Mouse (Mus musculus) myocyte (in vitro differentiated cells): ENCODE results near the gene Hdgfl2. TPM values are rescaled to one million over a fixed set of nuclear protein-coding genes. Genes with fewer than 3 reads are reported as not detected.

Experiments
- H3K27me3 ChIP-seq: one replicate; pipeline ENCODE4 v1.6.1; 2011; ENCODE audit not compliant: control insufficient read depth, insufficient read depth, insufficient read length
- H3K36me3 ChIP-seq: one replicate; pipeline ENCODE4 v1.6.1; 2011; ENCODE audit not compliant: control insufficient read depth, insufficient read depth
- H3K4me2 ChIP-seq: one replicate; pipeline ENCODE4 v1.6.1; 2011; ENCODE audit warnings: low read depth, control low read depth
- H3K4me3 ChIP-seq: one replicate; pipeline ENCODE4 v1.5.1; 2011; ENCODE audit warnings: mild to moderate bottlenecking, control low read depth, moderate library complexity
- H3K79me2 ChIP-seq: one replicate; pipeline ENCODE4 v1.6.1; 2011; ENCODE audit not compliant: control insufficient read depth, insufficient read depth
- H3ac ChIP-seq: one replicate; pipeline ENCODE4 v1.6.1; 2011; ENCODE audit not compliant: control insufficient read depth, insufficient read length
- CEBPB ChIP-seq: IDR thresholded peaks from 2 replicates; pipeline ENCODE4 v1.6.1; 2011; ENCODE audit warnings: mild to moderate bottlenecking, moderate library complexity; ENCODE audit not compliant: poor library complexity, insufficient read depth, severe bottlenecking
- E2F4 ChIP-seq: IDR thresholded peaks from one replicate; pipeline ENCODE4 v1.6.1; 2011; ENCODE audit warnings: mild to moderate bottlenecking, control low read depth, moderate library complexity; ENCODE audit not compliant: insufficient read depth
- MAX ChIP-seq: IDR thresholded peaks from one replicate; pipeline ENCODE4 v1.6.1; 2011; ENCODE audit warnings: low read depth, mild to moderate bottlenecking, control low read depth
- MYOD1 ChIP-seq, 3 experiments: IDR thresholded peaks; one replicate each; pipeline ENCODE4 v1.6.1; 2011; ENCODE audit warnings: control low read depth in 2 of 3, low read depth in 2 of 3, mild to moderate bottlenecking in 2 of 3, moderate library complexity in 1 of 3; ENCODE audit not compliant: insufficient read length in 2 of 3, control insufficient read depth in 1 of 3
- MYOG ChIP-seq, 3 experiments: IDR thresholded peaks; one replicate each; pipeline ENCODE4 v1.6.1; 2011; ENCODE audit warnings: control low read depth in 2 of 3, low read depth in 2 of 3, mild to moderate bottlenecking in 2 of 3; ENCODE audit not compliant: insufficient read length in 2 of 3, control insufficient read depth in 1 of 3, insufficient read depth in 1 of 3
- POLR2A ChIP-seq: IDR thresholded peaks from one replicate; pipeline ENCODE4 v1.6.1; 2011; ENCODE audit warnings: low read depth, mild to moderate bottlenecking, control low read depth, moderate library complexity; ENCODE audit not compliant: insufficient read length
- POLR2AphosphoS2 ChIP-seq: IDR thresholded peaks from one replicate; pipeline ENCODE4 v1.6.1; 2011; ENCODE audit warnings: low read depth, control low read depth; ENCODE audit not compliant: insufficient read length
- REST ChIP-seq: IDR thresholded peaks from one replicate; pipeline ENCODE4 v1.6.1; 2011; ENCODE audit warnings: mild to moderate bottlenecking, control low read depth, moderate library complexity; ENCODE audit not compliant: insufficient read depth, insufficient read length
- SRF ChIP-seq: IDR thresholded peaks from one replicate; pipeline ENCODE4 v1.6.1; 2011; ENCODE audit warnings: low read depth; ENCODE audit not compliant: control insufficient read depth, insufficient read length
- TCF12 ChIP-seq: IDR thresholded peaks from one replicate; pipeline ENCODE4 v1.6.1; 2011; ENCODE audit warnings: mild to moderate bottlenecking, control low read depth; ENCODE audit not compliant: poor library complexity, insufficient read depth, severe bottlenecking
- TCF3 ChIP-seq: IDR thresholded peaks from one replicate; pipeline ENCODE4 v1.6.1; 2011; ENCODE audit warnings: low read depth, control low read depth; ENCODE audit not compliant: insufficient read length
- USF1 ChIP-seq: IDR thresholded peaks from one replicate; pipeline ENCODE4 v1.6.1; 2011; ENCODE audit warnings: low read depth, mild to moderate bottlenecking, control low read depth, moderate library complexity
- polyA plus RNA-seq: library from polyadenylated mRNA; unstranded; fragments of >200 nt; fragmentation: generic; extraction: Trizol; gene quantifications from one replicate; pipeline ENCODE4 v1.2.1, GENCODE M21; 2012; ENCODE audit warnings: missing spikeins

Hdgfl2 gene
- polyA plus RNA-seq, 1 experiment: 56.4 TPM

DNA sequence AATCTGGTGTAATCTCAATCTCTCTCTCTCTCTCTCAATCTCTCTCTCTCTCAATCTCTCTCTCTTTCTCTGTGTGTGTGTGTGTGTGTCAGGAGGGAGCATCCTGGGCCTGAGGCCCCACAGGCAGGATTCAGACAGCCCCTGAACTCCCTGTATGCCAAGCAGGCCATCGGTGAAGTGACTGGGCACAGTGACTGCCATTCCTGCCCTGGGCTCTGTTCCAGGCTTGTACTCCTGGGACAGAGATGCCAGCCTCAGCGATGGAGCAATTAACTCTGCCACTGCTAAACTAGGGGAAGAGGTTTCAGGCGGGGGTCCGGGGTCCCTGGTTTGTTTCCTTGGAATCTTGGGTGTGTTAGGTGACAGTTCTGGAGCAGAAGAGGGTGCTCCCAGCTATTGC is 31.1 kb downstream of the Hdgfl2 start:
- no peaks in the 10 kb centered on the region for H3K36me3 ChIP-seq
- no peak overlapping the region for H3K4me2 ChIP-seq
- no peak overlapping the region for H3K4me3 ChIP-seq
- H3K27me3 ChIP-seq: no peaks in the 10 kb centered on the region
- H3ac ChIP-seq: no peak overlapping the region
- H3K79me2 ChIP-seq: no peaks in the 10 kb centered on the region
- no peak for TF ChIP-seq POLR2A
- no peak for TF ChIP-seq USF1
- TF ChIP-seq MYOD1 (IDR thresholded peaks at IDR 0.05; ENCODE audit: control insufficient read depth in 1 of 3, insufficient read length in 2 of 3, low read depth in 2 of 3): no peak
- TF ChIP-seq CEBPB: no peak
- no peak for TF ChIP-seq TCF3
- no peak for TF ChIP-seq TCF12
- no peak for TF ChIP-seq REST
- no peak for TF ChIP-seq E2F4
- TF ChIP-seq MYOG (IDR thresholded peaks at IDR 0.05; ENCODE audit: control insufficient read depth in 1 of 3, insufficient read depth in 1 of 3, insufficient read length in 2 of 3, low read depth in 2 of 3): no peak
- no peak for TF ChIP-seq SRF
- TF ChIP-seq MAX: no peak
- no peak for TF ChIP-seq POLR2AphosphoS2

DNA sequence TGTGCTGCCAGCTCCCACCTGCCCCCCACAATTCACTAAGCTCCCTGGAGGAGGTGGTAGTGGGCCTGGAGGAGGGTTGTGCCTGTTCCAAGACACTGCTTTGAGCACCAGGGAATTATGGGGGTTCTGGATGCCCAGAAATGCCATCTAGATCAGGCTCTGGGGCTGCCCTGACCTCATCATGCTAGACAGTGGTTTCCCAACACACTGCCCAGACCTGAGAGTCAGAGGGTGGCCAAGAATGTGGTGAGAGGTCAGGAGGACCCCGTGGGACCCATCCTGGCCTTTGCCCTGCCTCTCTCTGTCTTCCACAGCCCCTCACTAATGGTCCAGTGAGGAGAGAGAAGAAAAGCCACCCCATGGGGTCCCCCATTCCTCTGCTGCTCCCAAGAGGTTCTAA is 31.6 kb downstream of the Hdgfl2 start:
- H3ac ChIP-seq: no peak overlapping the region
- TF ChIP-seq POLR2AphosphoS2: no peak
- no peak for TF ChIP-seq CEBPB
- no peak for TF ChIP-seq E2F4
- no peak for TF ChIP-seq TCF3
- no peak for TF ChIP-seq SRF
- no peak for TF ChIP-seq MYOD1 (IDR thresholded peaks at IDR 0.05; ENCODE audit: control insufficient read depth in 1 of 3, insufficient read length in 2 of 3, low read depth in 2 of 3)
- no peak for TF ChIP-seq USF1
- no peak for TF ChIP-seq REST
- no peak for TF ChIP-seq MAX
- TF ChIP-seq POLR2A: no peak
- no peak for TF ChIP-seq TCF12
- TF ChIP-seq MYOG (IDR thresholded peaks at IDR 0.05; ENCODE audit: control insufficient read depth in 1 of 3, insufficient read depth in 1 of 3, insufficient read length in 2 of 3, low read depth in 2 of 3): no peak
- H3K4me3 ChIP-seq: no peak overlapping the region
- H3K27me3 ChIP-seq: peaks cover 2% of the 10 kb centered on the region
- no peak overlapping the region for H3K4me2 ChIP-seq
- H3K36me3 ChIP-seq: no peaks in the 10 kb centered on the region
- H3K79me2 ChIP-seq: no peaks in the 10 kb centered on the region

DNA sequence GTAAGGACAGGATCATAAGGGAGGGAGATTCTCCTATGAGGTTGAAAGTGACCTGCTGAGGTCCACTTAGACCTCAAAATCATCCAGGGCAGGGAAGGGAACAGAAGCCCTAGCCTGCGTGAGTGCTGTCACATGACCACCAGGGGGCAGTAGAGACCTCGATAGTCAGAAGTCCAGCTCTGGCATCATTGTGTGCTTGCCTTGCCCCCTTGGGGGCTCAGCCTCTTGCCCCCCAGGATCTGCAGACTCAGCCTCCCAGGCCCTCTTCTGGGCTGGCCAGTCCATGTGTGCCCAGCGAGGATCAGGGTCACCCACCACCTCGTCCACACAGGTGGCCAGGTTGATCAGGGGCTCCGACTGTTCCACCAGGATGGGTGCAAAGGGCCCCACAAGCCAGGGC is 32.4 kb downstream of the Hdgfl2 start:
- TF ChIP-seq TCF12 (no peak), USF1 (peak; percentile 53), POLR2AphosphoS2 (no peak), TCF3 (no peak), E2F4 (no peak), MYOD1 (IDR thresholded peaks at IDR 0.05; ENCODE audit: control insufficient read depth in 1 of 3, insufficient read length in 2 of 3, low read depth in 2 of 3) (no peak)

DNA sequence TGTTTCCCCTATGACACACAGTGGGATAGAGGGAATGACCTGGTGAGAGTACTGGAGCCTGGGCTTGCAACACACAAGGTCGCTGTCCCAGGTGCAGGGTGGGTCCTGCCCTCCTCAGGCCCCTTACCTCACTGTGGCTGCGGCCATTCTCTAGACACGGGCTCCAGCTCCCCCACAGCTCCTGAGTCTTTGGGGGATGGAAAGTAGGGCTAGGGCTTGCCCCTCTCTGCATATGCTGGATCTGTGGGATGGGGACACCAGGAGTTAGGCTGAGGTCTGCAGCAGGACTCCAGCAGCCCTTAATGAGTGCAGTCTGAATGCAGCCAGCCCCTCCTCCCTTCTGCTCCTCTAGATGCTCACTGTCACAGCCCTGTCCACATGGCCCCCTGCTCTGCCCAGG is 33.3 kb downstream of the Hdgfl2 start:
- H3ac ChIP-seq: no peak overlapping the region
- no peak overlapping the region for H3K4me2 ChIP-seq
- no peaks in the 10 kb centered on the region for H3K79me2 ChIP-seq
- H3K36me3 ChIP-seq: no peaks in the 10 kb centered on the region
- no peak overlapping the region for H3K4me3 ChIP-seq
- H3K27me3 ChIP-seq: peaks cover 14% of the 10 kb centered on the region
- no peak for TF ChIP-seq POLR2AphosphoS2
- no peak for TF ChIP-seq MYOD1 (IDR thresholded peaks at IDR 0.05; ENCODE audit: control insufficient read depth in 1 of 3, insufficient read length in 2 of 3, low read depth in 2 of 3)
- no peak for TF ChIP-seq USF1
- no peak for TF ChIP-seq TCF3
- no peak for TF ChIP-seq TCF12
- no peak for TF ChIP-seq MYOG (IDR thresholded peaks at IDR 0.05; ENCODE audit: control insufficient read depth in 1 of 3, insufficient read depth in 1 of 3, insufficient read length in 2 of 3, low read depth in 2 of 3)
- no peak for TF ChIP-seq MAX
- TF ChIP-seq CEBPB: no peak
- TF ChIP-seq POLR2A: no peak
- no peak for TF ChIP-seq SRF
- TF ChIP-seq REST: no peak
- no peak for TF ChIP-seq E2F4

More for the DNA sequence above, 32.4 kb downstream of the Hdgfl2 start:
- Histone ChIP-seq H3K36me3 (no peaks in the 10 kb centered on the region), H3K79me2 (no peaks in the 10 kb centered on the region), H3K4me2 (no peak overlapping the region), H3ac (no peak overlapping the region), H3K27me3 (peaks cover 9% of the 10 kb centered on the region), H3K4me3 (no peak overlapping the region)

DNA sequence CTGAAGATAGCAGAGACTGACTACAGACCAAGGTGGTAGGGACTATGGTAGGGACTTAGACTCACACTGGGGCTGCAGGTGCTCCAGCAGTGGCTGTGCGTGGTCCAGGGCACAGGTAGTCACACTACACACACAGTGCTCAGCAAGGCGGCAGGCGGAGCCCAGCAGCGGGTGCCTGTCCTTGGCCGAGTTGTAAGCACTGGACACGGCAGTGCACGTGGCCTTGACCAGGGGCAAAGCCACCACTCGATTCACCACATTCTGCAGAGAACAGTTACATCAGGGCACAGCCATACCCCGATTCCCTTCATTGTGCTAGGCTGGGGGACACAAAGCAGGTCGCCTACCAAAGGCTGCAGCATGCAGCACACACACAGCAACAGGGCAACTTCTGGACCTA is 36.8 kb downstream of the Hdgfl2 start:
- H3ac ChIP-seq: no peak overlapping the region
- peaks cover 34% of the 10 kb centered on the region for H3K27me3 ChIP-seq
- H3K4me2 ChIP-seq: no peak overlapping the region
- H3K79me2 ChIP-seq: no peaks in the 10 kb centered on the region
- H3K36me3 ChIP-seq: no peaks in the 10 kb centered on the region
- TF ChIP-seq MAX (no peak), TCF12 (no peak), MYOG (IDR thresholded peaks at IDR 0.05; ENCODE audit: control insufficient read depth in 1 of 3, insufficient read depth in 1 of 3, insufficient read length in 2 of 3, low read depth in 2 of 3) (no peak), E2F4 (no peak), TCF3 (no peak)
- no peak overlapping the region for H3K4me3 ChIP-seq
